Mouse (Mus musculus) lung, adult 2 months (tissue): ENCODE data around the gene Clrn3.

Source experiments
- CTCF ChIP-seq: fragments of 200-500 bp; IDR thresholded peaks from 2 replicates; pipeline ENCODE4 v1.5.1; 2011; ENCODE audit warnings: mild to moderate bottlenecking, low read length, control low read depth; ENCODE audit not compliant: insufficient read depth
- POLR2A ChIP-seq: fragments of 200-500 bp; IDR thresholded peaks from 2 replicates; pipeline ENCODE4 v1.6.1; 2011; ENCODE audit warnings: low read depth, mild to moderate bottlenecking, control low read depth, low read length, borderline replicate concordance; ENCODE audit errors: extremely low read depth

DNA sequence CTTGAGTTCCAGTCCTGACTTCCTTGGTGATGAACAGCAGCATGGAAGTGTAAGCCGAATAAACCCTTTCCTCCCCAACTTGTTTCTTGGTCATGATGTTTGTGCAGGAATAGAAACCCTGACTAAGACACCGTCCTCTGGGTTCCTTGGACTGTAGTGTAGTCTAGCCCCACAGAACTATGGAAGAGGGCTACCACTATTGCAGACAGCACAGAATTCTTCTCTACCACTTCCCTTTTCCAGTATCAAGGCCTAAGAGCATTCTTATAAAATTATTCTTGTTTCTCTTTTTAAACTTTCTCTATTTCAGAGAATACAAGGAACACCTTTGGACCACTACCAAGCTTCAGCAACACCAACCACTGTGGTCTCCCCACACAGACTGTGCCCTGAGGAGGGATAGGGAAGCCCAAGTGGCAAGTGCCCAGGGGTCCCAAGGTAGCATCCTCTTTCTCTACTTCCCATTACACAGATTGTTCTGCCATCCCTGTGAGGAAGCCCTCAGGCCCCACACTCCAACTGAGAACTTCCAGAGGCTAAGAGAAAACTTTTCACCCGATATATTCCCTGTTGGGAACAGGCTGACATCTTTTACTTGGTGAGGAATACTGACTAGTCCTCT lies 29.8 kb downstream of the Clrn3 start:
- no peak for TF ChIP-seq POLR2A
- no peak for TF ChIP-seq CTCF
